Mouse (Mus musculus) heart, embryonic 11.5 days (tissue): ENCODE measurements around the gene Csrnp3. TPM values are rescaled to one million over a fixed set of nuclear protein-coding genes. Genes with fewer than 3 reads are reported as not detected.
"Not testable (repeated sequence)": the region's sequence is repeated elsewhere in the genome, so short reads cannot be mapped to it uniquely, and the experiment has no call there.

Experiments used
- ATAC-seq: fragments of 200-750 bp; cut with Nextera tagmentation; replicated peaks from 2 replicates; pipeline ENCODE4 v1.8.0; 2017; ENCODE audit warnings: moderate library complexity; ENCODE audit not compliant: insufficient number of reproducible peaks, low FRiP score, low TSS enrichment
- H3K27ac ChIP-seq: fragments of 300-500 bp; sonication (generic); 2 replicates; pipeline ENCODE4 v1.5.1; 2014; ENCODE audit warnings: mild to moderate bottlenecking, low read depth, low read length
- H3K27me3 ChIP-seq: fragments of 300-500 bp; sonication (generic); 2 replicates; pipeline ENCODE4 v1.6.1; 2014; ENCODE audit warnings: mild to moderate bottlenecking, low read length, mixed read lengths; ENCODE audit not compliant: control insufficient read depth, insufficient read depth
- H3K36me3 ChIP-seq: fragments of 300-500 bp; sonication (generic); 2 replicates; pipeline ENCODE4 v1.6.1; 2014; ENCODE audit warnings: mild to moderate bottlenecking, low read length, moderate library complexity, mixed read lengths; ENCODE audit not compliant: control insufficient read depth, insufficient read depth
- H3K4me1 ChIP-seq: fragments of 300-500 bp; sonication (generic); 2 replicates; pipeline ENCODE4 v1.6.1; 2014; ENCODE audit warnings: low read length; ENCODE audit not compliant: control insufficient read depth, insufficient read depth
- H3K4me2 ChIP-seq: fragments of 300-500 bp; sonication (generic); 2 replicates; pipeline ENCODE4 v1.6.1; 2014; ENCODE audit warnings: mild to moderate bottlenecking, moderate library complexity
- H3K4me3 ChIP-seq: fragments of 300-500 bp; sonication (generic); 2 replicates; pipeline ENCODE4 v1.5.1; 2014; ENCODE audit warnings: low read depth, low read length
- H3K9ac ChIP-seq: fragments of 300-500 bp; sonication (generic); 2 replicates; pipeline ENCODE4 v1.6.1; 2014; ENCODE audit warnings: mild to moderate bottlenecking, low read depth, low read length, moderate library complexity
- H3K9me3 ChIP-seq: fragments of 300-500 bp; sonication (generic); replicated peaks from 2 replicates; pipeline ENCODE4 v1.6.1; 2016; ENCODE audit warnings: low read length; ENCODE audit not compliant: control insufficient read depth
- WGBS: fragments of 180-500 bp; shearing (Covaris S2); extraction: QIAGEN DNeasy Blood & Tissue Kit; methylation state at CpG from one replicate; pipeline ENCODE4 v1.1.7; 2014; ENCODE audit not compliant: insufficient replicate concordance; 5-methylcytosine and 5-hydroxymethylcytosine counted together
- polyA plus RNA-seq: library from polyadenylated mRNA; unstranded; fragments of >200 nt; fragmentation: Nextera tagmentation; extraction: Ambion mirVana; gene quantifications from 2 replicates; pipeline ENCODE4 v1.2.1, GENCODE M21; 2014

The Csrnp3 gene
- polyA plus RNA-seq, 1 experiment from 2014 or later, result 2.2 TPM

GRCm38 (mm10) chr2:65850282-65850681 lies 4.7 kb downstream of the Csrnp3 start:
- H3K27me3 ChIP-seq, H3K9me3 ChIP-seq, H3K4me3 ChIP-seq, H3K4me1 ChIP-seq, H3K4me2 ChIP-seq, H3K9ac ChIP-seq, ATAC-seq, H3K27ac ChIP-seq, H3K36me3 ChIP-seq: not testable (repeated sequence)
- WGBS, result 84% methylated on average over 3 of the region's 3 CpGs

- Histone ChIP-seq H3K4me3 (no peak overlapping the region), H3K36me3 (no peaks in the 10 kb centered on the region), H3K9me3 (no peaks in the 10 kb centered on the region), H3K27ac (no peak overlapping the region), H3K27me3 (no peaks in the 10 kb centered on the region), H3K9ac (no peak overlapping the region), H3K4me1 (no peaks in the 10 kb centered on the region), H3K4me2 (no peak overlapping the region)
- WGBS, result 88% methylated on average over 5 of the region's 5 CpGs
- ATAC-seq, result no peak
Observed at GRCm38 (mm10) chr2:65856791-65857190, 11.2 kb downstream of the Csrnp3 start.

DNA sequence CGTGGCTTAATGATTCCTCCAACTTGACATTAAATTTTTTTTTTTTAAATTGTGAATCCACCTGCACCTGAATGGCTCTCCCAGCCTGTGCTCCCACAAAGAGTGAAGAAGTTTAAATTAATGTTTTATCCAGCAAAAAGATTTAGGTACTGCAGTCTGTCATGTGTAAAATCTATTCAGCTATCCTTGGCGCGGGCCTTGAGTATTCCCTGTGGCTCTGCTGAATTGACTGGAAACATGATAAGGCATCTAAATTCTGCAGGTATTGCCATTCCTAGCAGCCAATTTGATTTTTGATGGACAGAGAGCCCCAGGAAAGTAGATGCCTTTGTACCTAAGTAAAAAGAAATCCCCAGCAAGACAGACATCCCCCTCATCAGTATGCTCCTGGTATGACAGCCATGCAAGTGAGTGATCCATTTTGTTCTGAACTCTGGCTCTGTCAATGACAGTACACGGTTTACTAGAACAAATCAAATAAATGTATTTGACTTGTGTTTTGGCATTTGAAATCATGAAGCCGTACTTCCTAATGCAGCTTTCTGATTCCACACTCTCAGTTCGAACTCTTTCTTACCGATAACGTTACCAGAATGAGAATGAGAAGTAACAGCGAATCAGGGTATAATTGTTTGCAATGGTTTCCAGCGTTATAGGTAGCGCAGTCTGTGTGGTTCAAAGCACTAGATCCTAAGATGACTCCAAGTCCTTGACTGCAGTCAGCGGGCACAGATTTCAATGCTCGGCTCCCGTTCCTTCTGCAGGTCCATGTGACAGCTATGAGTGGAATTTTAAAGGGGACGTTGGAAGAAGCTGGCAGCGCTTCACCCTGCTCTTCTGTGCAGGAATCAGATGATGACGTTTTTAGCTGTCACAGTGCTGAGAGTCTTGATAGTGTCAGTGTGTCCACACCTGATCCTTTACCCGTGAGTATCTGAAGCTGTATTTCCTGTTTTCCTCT lies 14.5 kb downstream of the Csrnp3 start:
- ATAC-seq, result no peak
- 69% methylated on average over 18 of the region's 18 CpGs for WGBS
- no peaks in the 10 kb centered on the region for H3K27me3 ChIP-seq
- no peaks in the 10 kb centered on the region for H3K4me1 ChIP-seq
- no peak overlapping the region for H3K4me3 ChIP-seq
- no peaks in the 10 kb centered on the region for H3K36me3 ChIP-seq
- H3K9ac ChIP-seq, result no peak overlapping the region
- no peaks in the 10 kb centered on the region for H3K9me3 ChIP-seq
- no peak overlapping the region for H3K27ac ChIP-seq
- 0 out of 2 replicates have a peak overlapping the region, but pooled peaks have one; percentile 37 for H3K4me2 ChIP-seq

DNA sequence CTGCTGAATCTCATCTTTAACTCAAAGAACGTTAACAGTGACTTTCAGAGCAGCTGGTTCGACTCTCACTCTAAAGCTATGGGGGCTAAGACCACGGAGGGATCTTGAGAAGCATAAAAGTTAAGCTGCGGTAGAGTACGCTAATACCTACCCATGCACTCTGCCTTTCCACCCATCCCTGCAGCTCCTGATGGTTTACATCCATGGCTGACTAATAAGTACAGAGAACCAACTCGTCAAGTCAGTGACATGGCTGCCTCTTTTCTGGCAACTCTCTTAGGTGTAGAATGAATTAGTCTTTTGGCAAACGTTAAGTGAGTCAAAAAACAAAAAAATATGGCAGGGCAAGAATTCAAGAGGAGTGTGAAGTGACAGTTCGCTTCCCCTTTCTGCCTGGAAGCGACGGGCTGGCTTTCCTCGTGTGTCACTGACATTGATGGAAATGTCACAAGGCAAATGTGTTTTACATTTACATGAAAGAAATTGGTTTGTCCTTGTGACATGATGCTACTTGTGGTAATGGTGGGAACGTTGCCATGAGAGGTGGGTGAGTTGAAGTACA lies 19.3 kb downstream of the Csrnp3 start:
- Histone ChIP-seq H3K4me3 (no peak overlapping the region), H3K27me3 (no peaks in the 10 kb centered on the region), H3K9ac (no peak overlapping the region), H3K4me1 (no peaks in the 10 kb centered on the region), H3K36me3 (no peaks in the 10 kb centered on the region), H3K9me3 (no peaks in the 10 kb centered on the region), H3K27ac (no peak overlapping the region), H3K4me2 (no peak overlapping the region)
- WGBS, result 76% methylated on average over 12 of the region's 12 CpGs
- no peak for ATAC-seq

DNA sequence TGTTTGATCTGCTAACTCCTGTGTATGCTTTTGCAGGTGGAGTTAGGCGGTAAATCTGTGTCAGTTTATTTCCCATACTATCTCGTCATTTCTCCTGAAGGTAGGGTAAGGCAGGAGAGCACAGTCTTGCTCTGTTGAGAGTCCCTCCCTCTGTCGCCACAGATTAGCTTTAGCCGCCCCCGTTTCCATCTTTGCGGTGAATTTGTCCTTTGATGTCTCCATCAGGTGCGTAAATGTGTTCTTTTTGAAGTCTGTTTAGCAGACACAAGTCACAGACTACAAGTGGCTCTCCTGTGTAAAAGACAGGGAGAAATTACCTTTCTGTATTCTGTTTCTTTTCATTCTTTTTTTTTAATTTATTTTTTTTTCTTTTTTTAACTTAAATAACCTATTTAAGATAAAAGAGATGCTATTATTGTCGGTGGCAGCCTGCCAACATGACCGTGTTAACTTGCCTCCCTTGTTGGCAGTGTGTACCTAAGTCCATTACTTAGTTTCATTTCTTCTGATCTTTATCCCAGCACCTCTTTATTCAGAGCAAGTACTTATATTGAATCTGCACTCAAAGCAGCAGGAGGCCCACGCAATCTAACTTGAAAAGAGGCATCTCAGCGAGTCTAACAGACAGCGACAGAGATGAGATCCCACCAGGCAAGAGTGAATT lies 25.5 kb downstream of the Csrnp3 start:
- Histone ChIP-seq H3K9ac (no peak overlapping the region), H3K4me2 (no peak overlapping the region), H3K27me3 (no peaks in the 10 kb centered on the region), H3K4me3 (no peak overlapping the region), H3K9me3 (no peaks in the 10 kb centered on the region), H3K36me3 (no peaks in the 10 kb centered on the region), H3K4me1 (no peaks in the 10 kb centered on the region), H3K27ac (no peak overlapping the region)
- 69% methylated on average over 12 of the region's 12 CpGs for WGBS
- no peak for ATAC-seq

DNA sequence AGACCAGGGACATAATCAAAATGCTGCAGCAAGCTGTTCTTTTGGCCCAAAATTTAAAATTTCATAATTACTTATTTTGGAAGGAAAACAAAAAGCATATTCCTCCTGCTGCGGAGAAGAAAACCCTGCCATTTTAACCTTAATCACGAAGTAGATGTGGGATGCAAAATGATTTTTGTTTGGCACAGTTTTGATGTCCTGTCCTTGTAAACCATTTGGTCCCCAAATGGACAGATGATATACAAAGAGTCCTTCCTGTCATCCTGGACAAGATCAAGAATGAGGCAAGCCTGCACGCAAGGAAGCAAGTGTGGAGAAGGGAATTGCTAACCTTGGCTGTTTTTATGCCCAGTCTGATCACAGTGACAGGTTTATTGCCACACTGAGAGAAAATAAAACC lies 46.0 kb downstream of the Csrnp3 start:
- Histone ChIP-seq H3K9ac (no peak overlapping the region), H3K4me1 (no peaks in the 10 kb centered on the region), H3K27me3 (no peaks in the 10 kb centered on the region), H3K4me2 (no peak overlapping the region), H3K4me3 (no peak overlapping the region), H3K9me3 (no peaks in the 10 kb centered on the region), H3K36me3 (no peaks in the 10 kb centered on the region), H3K27ac (no peak overlapping the region)
- WGBS, result 77% methylated on average over 3 of the region's 3 CpGs
- ATAC-seq, result no peak

GRCm38 (mm10) chr2:65893241-65893640 lies 47.7 kb downstream of the Csrnp3 start:
- Histone ChIP-seq H3K9me3 (no peaks in the 10 kb centered on the region), H3K4me2 (peak overlapping the region; percentile 35), H3K9ac (no peak overlapping the region), H3K27me3 (no peaks in the 10 kb centered on the region), H3K27ac (no peak overlapping the region), H3K4me1 (no peaks in the 10 kb centered on the region), H3K4me3 (no peak overlapping the region), H3K36me3 (no peaks in the 10 kb centered on the region)
- no peak for ATAC-seq
- 32% methylated on average over 8 of the region's 8 CpGs for WGBS

DNA sequence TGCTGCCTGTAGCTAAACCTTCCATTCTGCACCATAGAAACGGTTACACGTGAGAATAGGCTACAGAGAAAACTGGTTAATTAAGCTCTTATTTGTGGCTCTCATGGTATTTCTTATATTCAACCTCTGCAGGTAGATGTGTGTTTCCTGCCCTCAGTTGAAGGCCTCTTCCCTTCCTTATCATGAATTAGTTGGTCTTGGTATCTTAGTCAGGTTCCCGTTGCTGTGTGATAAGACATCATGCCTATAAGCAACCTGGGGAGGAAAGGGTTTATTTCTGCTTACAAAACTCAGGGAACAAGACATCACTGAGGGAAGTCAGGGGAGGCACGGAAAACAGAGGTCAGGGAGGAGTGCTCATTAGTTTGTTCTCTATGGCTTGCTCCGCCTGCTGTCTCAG lies 48.7 kb downstream of the Csrnp3 start:
- H3K4me3 ChIP-seq, result no peak overlapping the region
- no peak overlapping the region for H3K9ac ChIP-seq
- no peak for ATAC-seq
- no peaks in the 10 kb centered on the region for H3K36me3 ChIP-seq
- H3K27me3 ChIP-seq, result no peaks in the 10 kb centered on the region
- no peaks in the 10 kb centered on the region for H3K4me1 ChIP-seq
- no peaks in the 10 kb centered on the region for H3K9me3 ChIP-seq
- H3K4me2 ChIP-seq, result no peak overlapping the region
- WGBS, result 52% methylated on average over 5 of the region's 5 CpGs
- H3K27ac ChIP-seq, result no peak overlapping the region
